Comparison of ENCODE assay signal across 11 mouse cellular contexts in genomic region chr3:101012131-101012571, GRCm38 (mm10). TPM values are rescaled to one million over a fixed set of nuclear protein-coding genes. Genes with fewer than 3 reads are reported as not detected.
DNase-seq lines count a peak whose midpoint lies in the region; ATAC-seq and TF ChIP-seq lines count a peak whose summit lies in the region.
"Had no signal": no experiment of that assay in that cellular context is flagged by ENCODE, and none has a peak within 500 bp of the region (broad histone marks: within the 10 kb centered on the region; RNA-seq: fewer than 3 reads in every experiment).

No protein-coding gene starts in this region.

- WGBS in hindbrain, postnatal 0 days = 54% methylated on average over 10 of the region's 10 CpGs
- 71% methylated on average over 10 of the region's 10 CpGs for WGBS in hindbrain, embryonic 11.5 days
- WGBS in embryonic facial prominence, embryonic 14.5 days = 35% methylated on average over 10 of the region's 10 CpGs
- 50% methylated on average over 10 of the region's 10 CpGs for WGBS in intestine, embryonic 16.5 days

- peak; percentile 87 for ATAC-seq in hindbrain, postnatal 0 days
- no peak for ATAC-seq in hindbrain, embryonic 11.5 days (ENCODE audit: low FRiP score)
- peak; percentile 47; the same call in 1 of the 2 replicates for ATAC-seq in embryonic facial prominence, embryonic 14.5 days (ENCODE audit: low read depth)
- peak; percentile 31; the same call in 1 of the 2 replicates for ATAC-seq in intestine, embryonic 16.5 days

- no peaks in the 10 kb centered on the region for H3K27me3 ChIP-seq in hindbrain, postnatal 0 days (ENCODE audit: insufficient read depth, low read length)
- H3K27me3 ChIP-seq in hindbrain, embryonic 11.5 days (ENCODE audit: control insufficient read depth, insufficient read depth, low read length) = no peaks in the 10 kb centered on the region
- H3K27me3 ChIP-seq in embryonic facial prominence, embryonic 14.5 days (replicated peaks; ENCODE audit: control insufficient read depth, insufficient read depth, low read length) = no peaks in the 10 kb centered on the region
- no peaks in the 10 kb centered on the region for H3K27me3 ChIP-seq in intestine, embryonic 16.5 days (replicated peaks; ENCODE audit: control insufficient read depth, insufficient read depth, low read length)
- no peaks in the 10 kb centered on the region for H3K27me3 ChIP-seq in splenic B cell, adult 2 months (ENCODE audit: control insufficient read depth, insufficient read depth, low read length, poor library complexity, severe bottlenecking)
- H3K27me3 ChIP-seq: liver, embryonic 15.5 days had no signal

- DNase-seq in hindbrain, postnatal 0 days (ENCODE audit: low spot score) = peak; percentile 47
- no peak for DNase-seq in hindbrain, embryonic 11.5 days (ENCODE audit: low spot score)
- DNase-seq in B cell, adult 2 months = peak; percentile 31 to 32
- DNase-seq in embryonic facial prominence, embryonic 14.5 days (ENCODE audit: low spot score) = peak; percentile 33
- peak; percentile 11 for DNase-seq in splenic B cell, adult 2 months (ENCODE audit: low read depth, low spot score)
- no peak for DNase-seq in adipocyte (ENCODE audit: low spot score)
- no peak for DNase-seq in urinary bladder, postnatal 4 days (ENCODE audit: low spot score in 2 of 2)

- TF ChIP-seq CTCF in hindbrain, postnatal 0 days (IDR thresholded peaks at IDR 0.05; ENCODE audit: low read depth) = no peak

- H3K9me3 ChIP-seq in hindbrain, postnatal 0 days (ENCODE audit: low read length) = no peaks in the 10 kb centered on the region
- no peaks in the 10 kb centered on the region for H3K9me3 ChIP-seq in hindbrain, embryonic 11.5 days (ENCODE audit: control insufficient read depth, low read length)
- H3K9me3 ChIP-seq in embryonic facial prominence, embryonic 14.5 days (ENCODE audit: control insufficient read depth, low read length) = no peaks in the 10 kb centered on the region
- no peaks in the 10 kb centered on the region for H3K9me3 ChIP-seq in intestine, embryonic 16.5 days (ENCODE audit: control insufficient read depth, low read length)
- H3K9me3 ChIP-seq: liver, embryonic 15.5 days had no signal

- H3K9ac ChIP-seq in hindbrain, postnatal 0 days (replicated peaks; ENCODE audit: low read length) = no peak overlapping the region
- no peak overlapping the region for H3K9ac ChIP-seq in hindbrain, embryonic 11.5 days (ENCODE audit: low read depth, low read length)
- no peak overlapping the region for H3K9ac ChIP-seq in embryonic facial prominence, embryonic 14.5 days (ENCODE audit: low read depth, low read length)
- H3K9ac ChIP-seq in intestine, embryonic 16.5 days (ENCODE audit: low read depth, low read length) = no peak overlapping the region
- H3K9ac ChIP-seq: liver, embryonic 15.5 days had no signal

- H3K36me3 ChIP-seq in hindbrain, postnatal 0 days (ENCODE audit: insufficient read depth, low read length) = no peaks in the 10 kb centered on the region
- H3K36me3 ChIP-seq in hindbrain, embryonic 11.5 days (ENCODE audit: control insufficient read depth, insufficient read depth, low read length) = no peaks in the 10 kb centered on the region
- H3K36me3 ChIP-seq in embryonic facial prominence, embryonic 14.5 days (ENCODE audit: control insufficient read depth, insufficient read depth, low read length) = no peaks in the 10 kb centered on the region
- H3K36me3 ChIP-seq in intestine, embryonic 16.5 days (ENCODE audit: control insufficient read depth, insufficient read depth, low read length) = no peaks in the 10 kb centered on the region
- H3K36me3 ChIP-seq in splenic B cell, adult 2 months (ENCODE audit: control insufficient read depth, insufficient read depth, low read length, poor library complexity, severe bottlenecking) = no peaks in the 10 kb centered on the region
- H3K36me3 ChIP-seq: liver, embryonic 15.5 days had no signal

- H3K27ac ChIP-seq in hindbrain, postnatal 0 days = no peak overlapping the region
- H3K27ac ChIP-seq in hindbrain, embryonic 11.5 days (ENCODE audit: low read depth, low read length) = no peak overlapping the region
- H3K27ac ChIP-seq in embryonic facial prominence, embryonic 14.5 days (replicated peaks; ENCODE audit: low read depth, low read length) = no peak overlapping the region
- H3K27ac ChIP-seq in intestine, embryonic 16.5 days (ENCODE audit: low read length) = no peak overlapping the region
- H3K27ac ChIP-seq: liver, embryonic 15.5 days had no signal

- peaks cover 9% of the 10 kb centered on the region; the same call in 1 of the 2 replicates for H3K4me1 ChIP-seq in hindbrain, postnatal 0 days (ENCODE audit: insufficient read depth, low read length)
- no peaks in the 10 kb centered on the region for H3K4me1 ChIP-seq in hindbrain, embryonic 11.5 days (replicated peaks; ENCODE audit: control insufficient read depth, insufficient read depth, low read length)
- 0 out of 2 replicates have a peak, but pooled peaks cover 7% of the 10 kb centered on the region for H3K4me1 ChIP-seq in embryonic facial prominence, embryonic 14.5 days (ENCODE audit: control insufficient read depth, insufficient read depth, low read length)
- peaks cover 13% of the 10 kb centered on the region; the same call in 1 of the 2 replicates for H3K4me1 ChIP-seq in intestine, embryonic 16.5 days (ENCODE audit: control insufficient read depth, insufficient read depth, low read length)
- H3K4me1 ChIP-seq: liver, embryonic 15.5 days had no signal

- H3K4me2 ChIP-seq in hindbrain, postnatal 0 days (ENCODE audit: low read depth, low read length) = no peak overlapping the region
- no peak overlapping the region for H3K4me2 ChIP-seq in hindbrain, embryonic 11.5 days (replicated peaks; ENCODE audit: low read depth, low read length)
- H3K4me2 ChIP-seq in embryonic facial prominence, embryonic 14.5 days (ENCODE audit: low read depth, low read length) = no peak overlapping the region
- H3K4me2 ChIP-seq in intestine, embryonic 16.5 days (ENCODE audit: low read depth, low read length) = no peak overlapping the region
- H3K4me2 ChIP-seq: liver, embryonic 15.5 days had no signal

- H3K4me3 ChIP-seq in hindbrain, postnatal 0 days (ENCODE audit: low read length) = no peak overlapping the region
- no peak overlapping the region for H3K4me3 ChIP-seq in hindbrain, embryonic 11.5 days (ENCODE audit: low read depth, low read length)
- H3K4me3 ChIP-seq in embryonic facial prominence, embryonic 14.5 days (ENCODE audit: low read depth, low read length) = no peak overlapping the region
- H3K4me3 ChIP-seq in intestine, embryonic 16.5 days (ENCODE audit: low read length) = no peak overlapping the region
- H3K4me3 ChIP-seq: erythroblast, embryonic 14.5 days; liver, embryonic 15.5 days had no signal

RNA-seq across cellular contexts. Expression of gene Cd101, which starts 17.2 kb away (rescaled TPM):
- 0.36 and 0.68 TPM in 2 replicates for total RNA-seq in hindbrain, postnatal 0 days (2014; rRNA removed)
- polyA plus RNA-seq in hindbrain, postnatal 0 days (2015; fragmentation: Nextera tagmentation; extraction: Ambion mirVana) = 0.13 TPM in 1 of 2 replicates, not detected in the other
- 0.05 TPM in 1 of 2 replicates, not detected in the other for polyA plus RNA-seq in hindbrain, embryonic 11.5 days (2014; fragmentation: Nextera tagmentation; extraction: Ambion mirVana)
- polyA plus RNA-seq in embryonic facial prominence, embryonic 14.5 days (2014; fragmentation: Nextera tagmentation; extraction: Ambion mirVana) = 0.18 and 0.24 TPM in 2 replicates
- 0.09 and 0.13 TPM in 2 replicates for polyA plus RNA-seq in intestine, embryonic 16.5 days (2015; fragmentation: Nextera tagmentation; extraction: Ambion mirVana)
- polyA plus RNA-seq: erythroblast, embryonic 14.5 days; testis, adult 2 months had no signal

RNA-seq across cellular contexts. Expression of gene Ttf2, which starts 42.7 kb away (rescaled TPM):
- total RNA-seq in hindbrain, postnatal 0 days (2014; rRNA removed) = 6.7 and 8.4 TPM in 2 replicates
- 3.3 and 3.9 TPM in 2 replicates for polyA plus RNA-seq in hindbrain, postnatal 0 days (2015; fragmentation: Nextera tagmentation; extraction: Ambion mirVana)
- polyA plus RNA-seq in hindbrain, embryonic 11.5 days (2014; fragmentation: Nextera tagmentation; extraction: Ambion mirVana) = 19.5 and 22.4 TPM in 2 replicates
- 12.0 and 14.6 TPM in 2 replicates for polyA plus RNA-seq in embryonic facial prominence, embryonic 14.5 days (2014; fragmentation: Nextera tagmentation; extraction: Ambion mirVana)
- polyA plus RNA-seq in intestine, embryonic 16.5 days (2015; fragmentation: Nextera tagmentation; extraction: Ambion mirVana) = 8.9 and 10.5 TPM in 2 replicates

Comparison
In these comparisons a context has a peak if more than half of its experiments do, and no peak if none do; other contexts are left out.
1. DNase-seq: peak in hindbrain, postnatal 0 days (single experiment), B cell, adult 2 months (2 of 2), embryonic facial prominence, embryonic 14.5 days (single experiment) and splenic B cell, adult 2 months (single experiment); none in hindbrain, embryonic 11.5 days (single experiment), adipocyte (single experiment) and urinary bladder, postnatal 4 days (0 of 2).